Mouse (Mus musculus) embryonic facial prominence, embryonic 13.5 days (tissue): ENCODE measurements around the gene Sfi1. TPM values are rescaled to one million over a fixed set of nuclear protein-coding genes. Genes with fewer than 3 reads are reported as not detected.
"Not testable (repeated sequence)": the region's sequence is repeated elsewhere in the genome, so short reads cannot be mapped to it uniquely, and the experiment has no call there.

Experiments
- ATAC-seq: fragments of 200-750 bp; cut with Nextera tagmentation; 2 replicates; pipeline ENCODE4 v1.8.0; 2017; ENCODE audit warnings: low read depth; ENCODE audit not compliant: insufficient number of reproducible peaks, insufficient read depth, low FRiP score, low TSS enrichment
- H3K27ac ChIP-seq: fragments of 300-500 bp; sonication (generic); 2 replicates; pipeline ENCODE4 v1.5.1; 2015; ENCODE audit warnings: moderate library complexity, mild to moderate bottlenecking, inconsistent platforms
- H3K27me3 ChIP-seq: fragments of 300-500 bp; sonication (generic); 2 replicates; pipeline ENCODE4 v1.6.1; 2015; ENCODE audit warnings: mild to moderate bottlenecking, inconsistent platforms
- H3K36me3 ChIP-seq: fragments of 300-500 bp; sonication (generic); 2 replicates; pipeline ENCODE4 v1.6.1; 2015; ENCODE audit warnings: mild to moderate bottlenecking, inconsistent platforms
- H3K4me1 ChIP-seq: fragments of 300-500 bp; sonication (generic); 2 replicates; pipeline ENCODE4 v1.6.1; 2015; ENCODE audit warnings: inconsistent platforms
- H3K4me2 ChIP-seq: fragments of 300-500 bp; sonication (generic); 2 replicates; pipeline ENCODE4 v1.6.1; 2015; ENCODE audit warnings: moderate library complexity, mild to moderate bottlenecking, inconsistent platforms
- H3K4me3 ChIP-seq: fragments of 300-500 bp; sonication (generic); 2 replicates; pipeline ENCODE4 v1.5.1; 2015; ENCODE audit warnings: mild to moderate bottlenecking, inconsistent platforms
- H3K9ac ChIP-seq: fragments of 300-500 bp; sonication (generic); 2 replicates; pipeline ENCODE4 v1.6.1; 2015; ENCODE audit warnings: mild to moderate bottlenecking, inconsistent platforms
- H3K9me3 ChIP-seq: fragments of 300-500 bp; sonication (generic); 2 replicates; pipeline ENCODE4 v1.6.1; 2016; ENCODE audit warnings: inconsistent platforms
- WGBS: fragments of 180-500 bp; shearing (Covaris S2); methylation state at CpG from one replicate; pipeline ENCODE4 v1.1.7; 2015; ENCODE audit warnings: mixed read lengths; 5-methylcytosine and 5-hydroxymethylcytosine counted together
- polyA plus RNA-seq: library from polyadenylated mRNA; unstranded; fragments of >200 nt; fragmentation: Nextera tagmentation; extraction: Ambion mirVana; gene quantifications from 2 replicates; pipeline ENCODE4 v1.2.1, GENCODE M21; 2015

Sfi1 gene
- polyA plus RNA-seq, 1 experiment from 2014 or later = 19.3 TPM

DNA sequence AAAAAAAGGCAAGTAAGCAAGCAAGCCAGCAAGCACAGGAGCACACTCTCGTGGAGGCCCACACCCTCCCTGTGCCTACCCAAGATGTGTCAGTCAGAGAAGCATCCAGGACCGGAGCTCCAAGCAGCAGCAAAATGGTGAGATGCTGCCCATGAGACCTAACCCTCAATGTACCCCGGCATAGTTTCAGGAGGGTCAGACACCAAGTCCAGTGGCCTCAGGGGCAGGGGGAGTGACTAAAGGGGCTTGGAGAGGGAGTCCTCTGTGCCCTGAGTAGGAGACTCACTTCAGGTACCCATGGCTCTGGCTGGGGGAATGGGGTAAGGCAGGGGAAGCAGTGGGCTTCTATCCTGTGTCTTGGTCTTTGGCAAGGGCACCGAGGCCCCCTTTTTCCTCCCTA is 67.3 kb downstream of the Sfi1 start:
- WGBS = 84% methylated on average over 4 of the region's 4 CpGs
- not testable (repeated sequence) for H3K36me3 ChIP-seq, H3K4me1 ChIP-seq, ATAC-seq, H3K4me3 ChIP-seq, H3K4me2 ChIP-seq, H3K27me3 ChIP-seq, H3K27ac ChIP-seq, H3K9ac ChIP-seq
- peaks cover 15% of the 10 kb centered on the region for H3K9me3 ChIP-seq

DNA sequence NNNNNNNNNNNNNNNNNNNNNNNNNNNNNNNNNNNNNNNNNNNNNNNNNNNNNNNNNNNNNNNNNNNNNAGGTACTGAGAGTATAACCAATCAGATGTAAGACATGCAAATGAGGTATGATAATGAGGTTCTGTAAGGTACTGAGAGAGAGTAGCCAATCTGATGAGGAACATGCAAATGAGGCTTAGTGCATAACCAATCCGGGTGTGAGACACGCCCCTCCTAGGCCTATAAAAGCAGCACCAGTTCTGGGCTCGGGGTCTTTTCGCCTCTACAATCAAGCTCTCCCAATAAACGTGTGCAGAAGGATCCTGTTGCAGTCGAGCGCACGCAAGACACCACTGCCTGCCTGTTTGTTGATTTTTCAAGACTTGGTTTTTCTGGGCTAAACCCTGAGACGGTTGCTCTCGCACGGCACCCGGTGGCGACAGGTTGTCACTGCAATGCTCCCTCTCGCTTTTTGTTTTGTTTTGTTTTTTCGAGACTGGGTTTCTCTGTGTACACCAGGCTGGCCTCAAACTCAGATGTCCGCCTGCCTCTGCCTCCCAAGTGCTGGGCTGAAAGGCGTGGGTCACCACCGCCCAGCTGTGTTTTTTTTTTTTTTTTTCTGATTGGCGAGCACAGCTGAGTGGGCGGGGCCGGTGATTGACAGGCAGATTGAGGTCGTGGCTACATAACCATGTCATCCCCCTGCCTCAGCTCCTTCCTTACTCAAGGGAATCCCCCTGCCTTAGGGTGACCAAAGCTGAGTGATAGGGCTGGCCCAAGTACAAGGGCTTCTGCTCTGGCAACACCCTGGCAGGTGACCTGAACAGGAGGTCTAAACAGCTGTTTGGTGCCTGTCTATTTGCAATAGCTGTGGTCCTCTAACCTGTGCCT is 68.1 kb downstream of the Sfi1 start:
- not testable (repeated sequence) for H3K9ac ChIP-seq, H3K4me1 ChIP-seq, H3K4me3 ChIP-seq, H3K27me3 ChIP-seq, ATAC-seq, H3K4me2 ChIP-seq, H3K36me3 ChIP-seq, H3K27ac ChIP-seq
- H3K9me3 ChIP-seq = peaks cover 13% of the 10 kb centered on the region
- 87% methylated on average over 22 of the region's 22 CpGs for WGBS

DNA sequence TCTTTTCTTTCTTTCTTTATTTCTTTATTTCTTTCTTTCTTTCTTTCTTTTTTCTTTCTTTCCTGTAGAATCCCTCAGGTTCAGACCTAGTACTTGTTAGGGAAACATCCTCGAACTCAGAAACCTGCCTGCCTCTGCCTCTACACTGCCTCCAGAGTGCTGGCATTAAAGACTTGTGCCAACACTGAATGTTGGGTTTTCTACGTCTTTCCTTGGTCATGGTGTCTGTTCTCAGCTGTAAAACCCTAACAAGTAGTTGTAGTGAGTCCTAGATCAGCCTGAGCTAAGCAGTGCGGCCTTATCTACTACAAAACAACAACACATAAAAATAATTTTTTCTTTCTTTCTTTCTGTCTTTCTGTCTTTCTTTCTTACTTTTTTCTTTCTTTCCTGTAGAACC is 78.9 kb downstream of the Sfi1 start:
- H3K27me3 ChIP-seq = no peaks in the 10 kb centered on the region
- peaks cover 21% of the 10 kb centered on the region for H3K9me3 ChIP-seq
- 63% methylated on average over 3 of the region's 3 CpGs for whole genome bisulfite sequencing
- no peak overlapping the region for H3K4me2 ChIP-seq
- no peaks in the 10 kb centered on the region for H3K36me3 ChIP-seq
- H3K4me3 ChIP-seq = no peak overlapping the region
- H3K27ac ChIP-seq = no peak overlapping the region
- no peak for ATAC-seq
- no peak overlapping the region for H3K9ac ChIP-seq
- H3K4me1 ChIP-seq = no peaks in the 10 kb centered on the region

DNA sequence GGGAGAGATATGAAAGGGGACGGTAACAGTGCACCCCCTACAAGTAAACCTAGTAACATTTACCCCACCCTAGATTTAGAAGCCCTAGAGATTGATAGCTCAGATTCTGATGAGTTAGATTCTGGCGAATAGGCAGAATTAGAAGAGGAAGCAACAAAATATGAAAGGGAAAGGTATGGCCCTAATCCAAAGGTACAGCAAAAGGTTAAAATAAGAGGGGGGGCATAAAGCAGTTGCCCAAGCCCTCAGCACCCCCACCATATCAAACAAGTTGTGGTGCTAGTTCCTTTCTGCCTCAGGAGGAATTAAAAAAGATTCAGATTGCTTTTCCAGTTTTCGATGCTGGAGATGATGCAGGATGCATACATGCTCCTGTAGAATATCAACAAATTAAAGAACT is 87.1 kb downstream of the Sfi1 start:
- no peak overlapping the region for H3K4me3 ChIP-seq

DNA sequence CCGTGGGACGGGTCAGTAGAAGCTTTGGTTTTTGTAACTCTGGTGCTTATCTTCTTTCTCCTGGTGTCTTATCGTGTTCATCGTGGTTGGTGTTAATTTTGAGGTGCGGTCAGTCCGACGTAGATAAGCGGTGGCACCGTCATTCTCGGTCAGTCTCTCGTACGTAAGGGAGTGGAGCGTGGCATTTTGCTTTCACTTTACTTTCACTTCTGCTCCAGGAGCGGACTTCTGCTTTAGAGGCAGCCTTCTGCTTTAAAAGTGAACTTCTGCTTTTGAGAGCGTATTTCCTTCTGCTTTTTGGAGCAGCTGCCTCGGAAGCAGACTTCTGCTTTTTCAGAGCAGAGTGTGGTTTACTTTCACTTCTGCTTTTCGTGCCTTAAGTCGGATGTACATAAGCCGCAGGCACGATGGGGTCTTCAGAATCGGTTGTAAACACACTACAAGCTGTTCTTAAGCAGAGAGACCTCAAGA is 88.0 kb downstream of the Sfi1 start:
- H3K4me1 ChIP-seq = no peaks in the 10 kb centered on the region
- 92% methylated on average over 21 of the region's 21 CpGs for WGBS
- ATAC-seq = no peak

More for the DNA sequence above, 87.1 kb downstream of the Sfi1 start:
- H3K4me1 ChIP-seq = no peaks in the 10 kb centered on the region
- H3K36me3 ChIP-seq = no peaks in the 10 kb centered on the region
- H3K4me2 ChIP-seq = no peak overlapping the region
- peaks cover 62% of the 10 kb centered on the region for H3K9me3 ChIP-seq
- no peaks in the 10 kb centered on the region for H3K27me3 ChIP-seq
- no peak overlapping the region for H3K27ac ChIP-seq
- no peak for ATAC-seq
- WGBS = 79% methylated on average over 3 of the region's 3 CpGs
- H3K9ac ChIP-seq = no peak overlapping the region

DNA sequence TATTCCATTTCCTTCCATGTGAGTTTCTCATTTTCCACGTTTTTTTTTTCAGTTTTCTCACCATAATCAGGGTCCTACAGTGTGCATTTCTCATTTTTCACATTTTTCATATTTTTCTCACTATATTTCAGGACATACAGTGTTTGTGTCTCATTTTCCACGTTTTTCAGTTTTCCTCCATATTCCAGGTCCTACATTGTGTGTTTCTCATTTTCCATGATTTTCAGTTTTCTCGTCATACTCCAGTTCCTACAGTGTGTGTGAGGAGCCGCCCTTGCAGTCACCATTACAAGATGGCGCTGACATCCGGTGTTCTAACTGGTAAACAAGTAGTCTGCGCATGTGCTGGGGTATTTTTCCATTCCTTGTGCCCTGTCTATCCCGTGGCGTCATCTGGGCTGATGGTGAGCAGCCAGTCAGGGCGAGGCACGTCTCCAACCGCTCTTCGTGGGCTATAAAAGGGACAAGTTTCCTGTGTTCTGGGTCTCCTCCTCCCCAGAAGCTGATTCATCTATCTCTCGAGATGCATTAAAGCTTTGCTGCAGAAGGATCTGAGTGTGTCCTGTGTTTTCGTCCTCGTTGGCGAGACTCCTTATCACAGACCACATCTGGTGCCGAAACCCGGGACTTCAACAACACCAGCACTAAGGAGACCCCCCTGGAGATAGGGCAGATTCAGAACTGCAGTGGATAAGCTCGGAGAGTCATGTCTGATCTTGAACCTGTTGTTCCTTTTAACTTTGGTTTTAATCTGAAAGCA is 88.6 kb downstream of the Sfi1 start:
- H3K4me2 ChIP-seq, H3K27me3 ChIP-seq, H3K4me1 ChIP-seq, H3K36me3 ChIP-seq, H3K9ac ChIP-seq, ATAC-seq, H3K27ac ChIP-seq, H3K4me3 ChIP-seq: not testable (repeated sequence)
- H3K9me3 ChIP-seq = peaks cover 62% of the 10 kb centered on the region
- 84% methylated on average over 20 of the region's 20 CpGs for WGBS

More for the DNA sequence above, 88.0 kb downstream of the Sfi1 start:
- Histone ChIP-seq H3K4me3 (no peak overlapping the region), H3K9ac (no peak overlapping the region), H3K27ac (no peak overlapping the region), H3K27me3 (no peaks in the 10 kb centered on the region), H3K4me2 (no peak overlapping the region), H3K9me3 (peaks cover 58% of the 10 kb centered on the region), H3K36me3 (no peaks in the 10 kb centered on the region)

DNA sequence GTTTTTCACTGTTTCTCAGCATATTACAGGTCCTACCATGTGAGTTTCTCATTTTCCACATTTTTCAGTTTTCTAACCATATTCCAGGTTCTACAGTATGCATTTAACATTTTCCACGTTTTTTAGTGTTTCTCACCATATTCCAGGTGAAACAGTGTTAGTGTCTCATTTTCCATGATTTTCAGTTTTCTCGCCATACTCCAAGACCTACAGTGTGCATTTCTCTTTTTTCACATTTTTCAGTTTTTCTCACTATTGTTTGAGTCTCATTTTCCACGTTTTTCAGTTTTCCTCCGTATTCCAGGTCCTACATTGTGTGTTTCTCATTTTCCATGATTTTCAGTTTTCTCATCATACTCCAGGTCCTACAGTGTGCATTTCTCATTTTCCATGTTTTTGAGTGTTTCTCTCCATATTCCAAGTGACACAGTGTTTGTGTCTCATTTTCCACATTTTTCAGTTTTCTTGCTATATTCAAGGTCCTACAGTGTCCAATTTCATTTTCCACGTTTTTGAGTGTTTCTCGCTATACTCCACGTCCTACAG is 89.6 kb downstream of the Sfi1 start:
- H3K36me3 ChIP-seq = no peaks in the 10 kb centered on the region
- no peak overlapping the region for H3K9ac ChIP-seq
- no peaks in the 10 kb centered on the region for H3K4me1 ChIP-seq
- H3K9me3 ChIP-seq = peaks cover 58% of the 10 kb centered on the region
- no peak overlapping the region for H3K27ac ChIP-seq
- H3K4me3 ChIP-seq = no peak overlapping the region
- WGBS = 65% methylated on average over 7 of the region's 7 CpGs
- H3K4me2 ChIP-seq = no peak overlapping the region
- no peaks in the 10 kb centered on the region for H3K27me3 ChIP-seq
- ATAC-seq = no peak

DNA sequence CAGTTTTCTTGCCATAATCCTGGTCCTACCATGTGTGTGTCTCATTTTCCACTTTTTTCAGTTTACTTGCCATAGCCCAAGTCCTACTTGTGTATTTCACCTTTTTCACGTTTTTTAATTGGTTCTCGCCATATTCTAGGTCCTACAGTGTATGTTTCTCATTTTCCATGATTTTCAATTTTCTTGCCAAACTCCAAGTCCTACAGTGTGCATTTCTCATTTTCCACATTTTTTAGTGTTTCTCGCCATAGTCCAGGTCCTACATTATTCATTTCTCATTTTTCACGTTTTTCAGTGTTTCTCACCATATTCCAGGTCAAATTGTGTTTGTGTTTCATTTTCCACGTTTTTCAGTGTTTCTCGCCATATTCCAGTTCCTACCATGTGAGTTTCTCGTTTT is 90.6 kb downstream of the Sfi1 start:
- H3K9ac ChIP-seq, H3K4me3 ChIP-seq, H3K27me3 ChIP-seq, H3K4me1 ChIP-seq, H3K36me3 ChIP-seq, H3K4me2 ChIP-seq, ATAC-seq, H3K27ac ChIP-seq: not testable (repeated sequence)
- peaks cover 54% of the 10 kb centered on the region for H3K9me3 ChIP-seq
- WGBS = 73% methylated on average over 7 of the region's 7 CpGs

DNA sequence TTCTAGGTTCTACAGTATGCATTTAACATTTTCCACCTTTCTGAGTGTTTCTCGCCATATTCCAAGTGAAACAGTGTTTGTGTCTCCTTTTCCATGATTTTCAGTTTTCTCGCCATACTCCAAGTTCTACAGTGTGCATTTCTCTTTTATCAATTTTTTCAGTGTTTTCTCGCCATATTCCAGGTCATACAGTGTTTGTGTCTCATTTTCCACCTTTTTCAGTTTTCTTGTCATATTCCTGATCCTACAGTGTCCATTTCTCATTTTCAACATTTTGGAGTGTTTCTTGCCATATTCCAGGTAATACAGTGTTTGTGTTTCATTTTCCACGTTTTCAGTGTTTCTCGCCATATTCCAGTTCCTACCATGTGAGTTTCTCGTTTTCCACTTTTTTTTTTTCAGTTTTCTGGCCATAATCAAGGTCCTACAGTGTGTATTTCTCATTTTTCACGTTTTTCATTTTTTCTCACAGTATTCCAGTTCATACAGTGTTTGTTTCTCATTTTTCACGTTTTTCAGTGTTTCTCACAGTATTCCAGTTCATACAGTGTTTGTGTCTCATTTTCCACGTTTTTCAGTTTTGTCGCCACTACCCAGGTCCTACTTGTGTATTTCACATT is 91.3 kb downstream of the Sfi1 start:
- no peaks in the 10 kb centered on the region for H3K27me3 ChIP-seq
- 66% methylated on average over 10 of the region's 10 CpGs for WGBS
- H3K4me2 ChIP-seq = no peak overlapping the region
- ATAC-seq = 0 out of 2 replicates have a peak, but pooled peaks have one; percentile 38
- H3K9ac ChIP-seq = no peak overlapping the region
- H3K27ac ChIP-seq = no peak overlapping the region
- peaks cover 52% of the 10 kb centered on the region for H3K9me3 ChIP-seq
- H3K36me3 ChIP-seq = no peaks in the 10 kb centered on the region
- no peaks in the 10 kb centered on the region for H3K4me1 ChIP-seq
- H3K4me3 ChIP-seq = no peak overlapping the region

DNA sequence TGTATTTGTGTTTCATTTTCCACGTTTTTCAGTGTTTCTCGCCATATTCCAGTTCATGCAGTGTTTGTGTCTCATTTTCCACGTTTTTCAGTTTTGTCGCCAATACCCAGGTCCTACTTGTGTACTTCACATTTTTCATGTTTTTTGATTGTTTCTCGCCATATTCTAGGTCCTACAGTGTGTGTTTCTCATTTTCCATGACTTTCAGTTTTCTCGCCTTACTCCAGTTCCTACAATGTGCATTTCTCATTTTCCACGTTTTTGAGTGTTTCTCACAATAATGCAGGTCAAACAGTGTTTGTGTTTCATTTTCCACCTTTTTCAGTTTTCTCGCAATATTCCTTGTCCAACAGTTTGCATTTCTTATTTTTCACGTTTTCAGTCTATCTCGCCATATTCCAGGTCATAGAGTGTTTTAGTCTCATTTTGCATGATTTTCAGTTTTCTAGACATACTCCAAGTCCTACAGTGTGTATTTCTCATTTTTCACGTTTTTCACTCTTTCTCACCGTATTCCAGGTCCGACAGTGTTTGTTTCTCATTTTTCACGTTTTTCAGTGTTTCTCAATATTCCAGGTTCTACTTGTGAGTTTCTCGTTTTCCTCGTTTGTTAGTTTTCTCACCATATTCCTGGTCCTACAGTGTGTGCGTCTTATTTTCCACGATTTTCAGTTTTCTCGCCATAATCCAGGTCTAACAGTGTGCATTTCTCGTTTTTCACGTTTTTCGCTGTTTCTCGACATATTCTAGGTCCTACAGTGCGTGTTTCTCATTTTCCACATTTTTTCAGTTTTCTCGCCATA is 92.0 kb downstream of the Sfi1 start:
- H3K4me2 ChIP-seq = no peak overlapping the region

More for the DNA sequence above, 92.0 kb downstream of the Sfi1 start:
- peaks cover 46% of the 10 kb centered on the region for H3K9me3 ChIP-seq
- H3K4me1 ChIP-seq = no peaks in the 10 kb centered on the region
- no peaks in the 10 kb centered on the region for H3K27me3 ChIP-seq
- H3K27ac ChIP-seq = no peak overlapping the region
- no peak overlapping the region for H3K9ac ChIP-seq
- ATAC-seq = peak; percentile 77; the same call in 1 of the 2 replicates
- H3K36me3 ChIP-seq = no peaks in the 10 kb centered on the region
- H3K4me3 ChIP-seq = no peak overlapping the region
- WGBS = 75% methylated on average over 25 of the region's 25 CpGs
